Mouse (Mus musculus): ENCODE results near the gene Xpa. TPM values are rescaled to one million over a fixed set of nuclear protein-coding genes. Genes with fewer than 3 reads are reported as not detected.
A peak's percentile ranks its signal among the peaks of the same experiment; 100 is the strongest.

The Xpa gene
- polyA plus RNA-seq (2015; fragmentation: Nextera tagmentation; extraction: Ambion mirVana) = 18.0 and 20.8 TPM in 2 replicates

- Histone ChIP-seq H3K27ac (ENCODE audit: low read length) (peak within 1 kb of the TSS; percentile 70), H3K36me3 (ENCODE audit: control insufficient read depth, insufficient read depth, low read length) (no peaks in the 10 kb centered on the region), H3K4me1 (ENCODE audit: control insufficient read depth, insufficient read depth, low read length) (peaks cover 12% of the 10 kb centered on the region), H3K27me3 (ENCODE audit: control insufficient read depth, insufficient read depth, low read length) (no peaks in the 10 kb centered on the region), H3K4me3 (replicated peaks; ENCODE audit: low read length) (peak within 1 kb of the TSS; percentile 68), H3K9ac (ENCODE audit: low read length) (peak within 1 kb of the TSS; percentile 84), H3K4me2 (ENCODE audit: low read depth, low read length) (peak within 1 kb of the TSS; percentile 84), H3K9me3 (replicated peaks; ENCODE audit: control insufficient read depth, low read length) (no peaks in the 10 kb centered on the region)
- ATAC-seq (ENCODE audit: insufficient read depth, low FRiP score) = peak; percentile 93
- under 1% methylated on average over 65 of the region's 70 CpGs for WGBS
Measured at GRCm38 (mm10) chr4:46195781-46196487, at the start of gene Xpa. Xpa (minus strand) TSS chr4:46196311.

GRCm38 (mm10) chr4:46235871-46236270 is 39.8 kb upstream of the Xpa start:
- Histone ChIP-seq H3K27me3 (ENCODE audit: control insufficient read depth, insufficient read depth, low read length) (no peaks in the 10 kb centered on the region), H3K27ac (ENCODE audit: low read length) (no peak overlapping the region), H3K4me2 (ENCODE audit: low read depth, low read length) (no peak overlapping the region), H3K36me3 (ENCODE audit: control insufficient read depth, insufficient read depth, low read length) (no peaks in the 10 kb centered on the region), H3K9ac (ENCODE audit: low read length) (no peak overlapping the region), H3K4me1 (ENCODE audit: control insufficient read depth, insufficient read depth, low read length) (no peaks in the 10 kb centered on the region), H3K4me3 (replicated peaks; ENCODE audit: low read length) (no peak overlapping the region), H3K9me3 (replicated peaks; ENCODE audit: control insufficient read depth, low read length) (no peaks in the 10 kb centered on the region)
- 82% methylated on average over 3 of the region's 3 CpGs for WGBS
- no peak for ATAC-seq (ENCODE audit: insufficient read depth, low FRiP score)

GRCm38 (mm10) chr4:46234739-46235138 is 38.6 kb upstream of the Xpa start:
- H3K9ac ChIP-seq (ENCODE audit: low read length) = no peak overlapping the region
- no peak for ATAC-seq (ENCODE audit: insufficient read depth, low FRiP score)
- no peaks in the 10 kb centered on the region for H3K36me3 ChIP-seq (ENCODE audit: control insufficient read depth, insufficient read depth, low read length)
- H3K4me2 ChIP-seq (ENCODE audit: low read depth, low read length) = no peak overlapping the region
- no peaks in the 10 kb centered on the region for H3K4me1 ChIP-seq (ENCODE audit: control insufficient read depth, insufficient read depth, low read length)
- H3K4me3 ChIP-seq (replicated peaks; ENCODE audit: low read length) = no peak overlapping the region
- H3K27ac ChIP-seq (ENCODE audit: low read length) = no peak overlapping the region
- no peaks in the 10 kb centered on the region for H3K9me3 ChIP-seq (replicated peaks; ENCODE audit: control insufficient read depth, low read length)
- H3K27me3 ChIP-seq (ENCODE audit: control insufficient read depth, insufficient read depth, low read length) = no peaks in the 10 kb centered on the region
- WGBS = 86% methylated on average over 5 of the region's 5 CpGs

- WGBS = 50% methylated on average over 19 of the region's 19 CpGs
- H3K36me3 ChIP-seq (ENCODE audit: control insufficient read depth, insufficient read depth, low read length) = no peaks in the 10 kb centered on the region
- H3K4me2 ChIP-seq (ENCODE audit: low read depth, low read length) = no peak overlapping the region
- H3K9ac ChIP-seq (ENCODE audit: low read length) = no peak overlapping the region
- H3K27me3 ChIP-seq (ENCODE audit: control insufficient read depth, insufficient read depth, low read length) = no peaks in the 10 kb centered on the region
- no peaks in the 10 kb centered on the region for H3K4me1 ChIP-seq (ENCODE audit: control insufficient read depth, insufficient read depth, low read length)
- H3K9me3 ChIP-seq (replicated peaks; ENCODE audit: control insufficient read depth, low read length) = no peaks in the 10 kb centered on the region
- H3K27ac ChIP-seq (ENCODE audit: low read length) = no peak overlapping the region
- no peak overlapping the region for H3K4me3 ChIP-seq (replicated peaks; ENCODE audit: low read length)
- no peak for ATAC-seq (ENCODE audit: insufficient read depth, low FRiP score)
Measured at GRCm38 (mm10) chr4:46226972-46227535, 30.9 kb upstream of the Xpa start.

- no peak overlapping the region for H3K4me3 ChIP-seq (replicated peaks; ENCODE audit: low read length)
- H3K4me1 ChIP-seq (ENCODE audit: control insufficient read depth, insufficient read depth, low read length) = no peaks in the 10 kb centered on the region
- no peaks in the 10 kb centered on the region for H3K36me3 ChIP-seq (ENCODE audit: control insufficient read depth, insufficient read depth, low read length)
- no peaks in the 10 kb centered on the region for H3K27me3 ChIP-seq (ENCODE audit: control insufficient read depth, insufficient read depth, low read length)
- no peak for ATAC-seq (ENCODE audit: insufficient read depth, low FRiP score)
- no peak overlapping the region for H3K9ac ChIP-seq (ENCODE audit: low read length)
- WGBS = 77% methylated on average over 3 of the region's 3 CpGs
- H3K9me3 ChIP-seq (replicated peaks; ENCODE audit: control insufficient read depth, low read length) = no peaks in the 10 kb centered on the region
- no peak overlapping the region for H3K4me2 ChIP-seq (ENCODE audit: low read depth, low read length)
- H3K27ac ChIP-seq (ENCODE audit: low read length) = no peak overlapping the region
Measured at GRCm38 (mm10) chr4:46221090-46221489, 25.0 kb upstream of the Xpa start.

GRCm38 (mm10) chr4:46202562-46203126 is 6.5 kb upstream of the Xpa start:
- Histone ChIP-seq H3K4me1 (ENCODE audit: control insufficient read depth, insufficient read depth, low read length) (peaks cover 7% of the 10 kb centered on the region; the same call in 1 of the 2 replicates), H3K27ac (ENCODE audit: low read length) (no peak overlapping the region), H3K4me3 (replicated peaks; ENCODE audit: low read length) (peak overlapping the region; percentile 25), H3K4me2 (ENCODE audit: low read depth, low read length) (peak overlapping the region; percentile 34), H3K9me3 (replicated peaks; ENCODE audit: control insufficient read depth, low read length) (no peaks in the 10 kb centered on the region), H3K27me3 (ENCODE audit: control insufficient read depth, insufficient read depth, low read length) (no peaks in the 10 kb centered on the region), H3K9ac (ENCODE audit: low read length) (peak overlapping the region; percentile 40; the same call in 1 of the 2 replicates), H3K36me3 (ENCODE audit: control insufficient read depth, insufficient read depth, low read length) (no peaks in the 10 kb centered on the region)
- peak; percentile 16; the same call in 1 of the 2 replicates for ATAC-seq (ENCODE audit: insufficient read depth, low FRiP score)
- 9% methylated on average over 23 of the region's 23 CpGs for WGBS

- H3K4me1 ChIP-seq (ENCODE audit: control insufficient read depth, insufficient read depth, low read length) = peaks cover 7% of the 10 kb centered on the region; the same call in 1 of the 2 replicates
- ATAC-seq (ENCODE audit: insufficient read depth, low FRiP score) = peak; percentile 51; the same call in 1 of the 2 replicates
- H3K9me3 ChIP-seq (replicated peaks; ENCODE audit: control insufficient read depth, low read length) = no peaks in the 10 kb centered on the region
- H3K36me3 ChIP-seq (ENCODE audit: control insufficient read depth, insufficient read depth, low read length) = no peaks in the 10 kb centered on the region
- peak overlapping the region; percentile 25 for H3K4me3 ChIP-seq (replicated peaks; ENCODE audit: low read length)
- H3K27ac ChIP-seq (ENCODE audit: low read length) = peak overlapping the region; percentile 35; the same call in 1 of the 2 replicates
- no peaks in the 10 kb centered on the region for H3K27me3 ChIP-seq (ENCODE audit: control insufficient read depth, insufficient read depth, low read length)
- peak overlapping the region; percentile 40; the same call in 1 of the 2 replicates for H3K9ac ChIP-seq (ENCODE audit: low read length)
- 9% methylated on average over 7 of the region's 7 CpGs for WGBS
- peak overlapping the region; percentile 34 for H3K4me2 ChIP-seq (ENCODE audit: low read depth, low read length)
Measured at GRCm38 (mm10) chr4:46201834-46202561, 5.9 kb upstream of the Xpa start.

- 65% methylated on average over 5 of the region's 5 CpGs for WGBS
- H3K27me3 ChIP-seq (ENCODE audit: control insufficient read depth, insufficient read depth, low read length) = no peaks in the 10 kb centered on the region
- no peak overlapping the region for H3K4me3 ChIP-seq (replicated peaks; ENCODE audit: low read length)
- H3K9me3 ChIP-seq (replicated peaks; ENCODE audit: control insufficient read depth, low read length) = no peaks in the 10 kb centered on the region
- H3K4me1 ChIP-seq (ENCODE audit: control insufficient read depth, insufficient read depth, low read length) = peaks cover 19% of the 10 kb centered on the region
- H3K4me2 ChIP-seq (ENCODE audit: low read depth, low read length) = no peak overlapping the region
- no peaks in the 10 kb centered on the region for H3K36me3 ChIP-seq (ENCODE audit: control insufficient read depth, insufficient read depth, low read length)
- H3K27ac ChIP-seq (ENCODE audit: low read length) = peak overlapping the region; percentile 66
- H3K9ac ChIP-seq (ENCODE audit: low read length) = no peak overlapping the region
- no peak for ATAC-seq (ENCODE audit: insufficient read depth, low FRiP score)
Measured at GRCm38 (mm10) chr4:46198064-46198463, 2.0 kb upstream of the Xpa start.

Measured in stomach, embryonic 16.5 days (tissue).